Mouse (Mus musculus) stomach, embryonic 15.5 days (tissue): ENCODE results near the gene Ttll10. TPM values are rescaled to one million over a fixed set of nuclear protein-coding genes. Genes with fewer than 3 reads are reported as not detected.

Experiments
- ATAC-seq: fragments of 200-750 bp; cut with Nextera tagmentation; 2 replicates; pipeline ENCODE4 v1.8.0; 2017; ENCODE audit warnings: low read depth, moderate number of reproducible peaks, moderate TSS enrichment; ENCODE audit not compliant: insufficient read depth, low FRiP score
- H3K27ac ChIP-seq: fragments of 300-500 bp; sonication (generic); 2 replicates; pipeline ENCODE4 v1.5.1; 2015; ENCODE audit warnings: mild to moderate bottlenecking, inconsistent platforms
- H3K27me3 ChIP-seq: fragments of 300-500 bp; sonication (generic); replicated peaks from 2 replicates; pipeline ENCODE4 v1.6.1; 2015; ENCODE audit warnings: inconsistent platforms
- H3K36me3 ChIP-seq: fragments of 300-500 bp; sonication (generic); 2 replicates; pipeline ENCODE4 v1.6.1; 2015; ENCODE audit warnings: inconsistent platforms
- H3K4me1 ChIP-seq: fragments of 300-500 bp; sonication (generic); 2 replicates; pipeline ENCODE4 v1.6.1; 2015; ENCODE audit warnings: inconsistent platforms
- H3K4me2 ChIP-seq: fragments of 300-500 bp; sonication (generic); 2 replicates; pipeline ENCODE4 v1.6.1; 2015; ENCODE audit warnings: mild to moderate bottlenecking, inconsistent platforms
- H3K4me3 ChIP-seq: fragments of 300-500 bp; sonication (generic); replicated peaks from 2 replicates; pipeline ENCODE4 v1.5.1; 2015; ENCODE audit warnings: inconsistent platforms
- H3K9ac ChIP-seq: fragments of 300-500 bp; sonication (generic); 2 replicates; pipeline ENCODE4 v1.6.1; 2015; ENCODE audit warnings: inconsistent platforms
- H3K9me3 ChIP-seq: fragments of 300-500 bp; sonication (generic); 2 replicates; pipeline ENCODE4 v1.6.1; 2016; ENCODE audit warnings: inconsistent platforms
- WGBS: fragments of 180-500 bp; shearing (Covaris S2); methylation state at CpG from one replicate; pipeline ENCODE4 v1.1.7; 2015; 5-methylcytosine and 5-hydroxymethylcytosine counted together
- polyA plus RNA-seq: library from polyadenylated mRNA; unstranded; fragments of >200 nt; fragmentation: Nextera tagmentation; extraction: Ambion mirVana; gene quantifications from 2 replicates; pipeline ENCODE4 v1.2.1, GENCODE M21; 2015

Ttll10 gene
- polyA plus RNA-seq, 1 experiment from 2014 or later, result 4.1 TPM

- no peak for ATAC-seq
- H3K4me2 ChIP-seq, result no peak overlapping the region
- WGBS, result 76% methylated on average over 4 of the region's 4 CpGs
- H3K9me3 ChIP-seq, result no peaks in the 10 kb centered on the region
- peaks cover 5% of the 10 kb centered on the region; the same call in 1 of the 2 replicates for H3K27me3 ChIP-seq
- no peak overlapping the region for H3K27ac ChIP-seq
- H3K9ac ChIP-seq, result no peak overlapping the region
- peaks cover 22% of the 10 kb centered on the region for H3K4me1 ChIP-seq
- H3K36me3 ChIP-seq, result no peaks in the 10 kb centered on the region
- no peak overlapping the region for H3K4me3 ChIP-seq
These were observed 24.9 kb downstream of the Ttll10 start for GRCm38 (mm10) chr4:156034301-156034700.

GRCm38 (mm10) chr4:156033476-156034119, 25.6 kb downstream of the Ttll10 start:
- Histone ChIP-seq H3K27me3 (peaks cover 5% of the 10 kb centered on the region; the same call in 1 of the 2 replicates), H3K27ac (no peak overlapping the region), H3K36me3 (no peaks in the 10 kb centered on the region), H3K4me1 (peaks cover 22% of the 10 kb centered on the region), H3K9me3 (no peaks in the 10 kb centered on the region), H3K4me2 (no peak overlapping the region), H3K4me3 (no peak overlapping the region), H3K9ac (no peak overlapping the region)
- ATAC-seq, result no peak
- WGBS, result 42% methylated on average over 6 of the region's 6 CpGs

- Histone ChIP-seq H3K27me3 (peaks cover 5% of the 10 kb centered on the region; the same call in 1 of the 2 replicates), H3K4me1 (peaks cover 22% of the 10 kb centered on the region), H3K9me3 (no peaks in the 10 kb centered on the region), H3K4me2 (no peak overlapping the region), H3K9ac (no peak overlapping the region), H3K4me3 (no peak overlapping the region), H3K36me3 (no peaks in the 10 kb centered on the region), H3K27ac (peak overlapping the region; percentile 96)
- 84% methylated on average over 4 of the region's 4 CpGs for WGBS
- ATAC-seq, result no peak
These were observed 26.4 kb downstream of the Ttll10 start for GRCm38 (mm10) chr4:156032856-156033255.

GRCm38 (mm10) chr4:156031593-156032391, 27.4 kb downstream of the Ttll10 start:
- peak; percentile 87 for ATAC-seq
- H3K4me2 ChIP-seq, result peak overlapping the region; percentile 77
- peak overlapping the region; percentile 96 for H3K27ac ChIP-seq
- H3K9me3 ChIP-seq, result no peaks in the 10 kb centered on the region
- peak overlapping the region; percentile 51 for H3K4me3 ChIP-seq
- H3K9ac ChIP-seq, result peak overlapping the region; percentile 47; the same call in 1 of the 2 replicates
- peaks cover 24% of the 10 kb centered on the region for H3K4me1 ChIP-seq
- H3K27me3 ChIP-seq, result peaks cover 5% of the 10 kb centered on the region; the same call in 1 of the 2 replicates
- H3K36me3 ChIP-seq, result no peaks in the 10 kb centered on the region
- 1% methylated on average over 24 of the region's 24 CpGs for WGBS

- ATAC-seq, result peak; percentile 34
- Histone ChIP-seq H3K27me3 (peaks cover 5% of the 10 kb centered on the region; the same call in 1 of the 2 replicates), H3K36me3 (no peaks in the 10 kb centered on the region), H3K4me1 (peaks cover 30% of the 10 kb centered on the region), H3K9me3 (no peaks in the 10 kb centered on the region), H3K27ac (peak overlapping the region; percentile 96), H3K4me2 (peak overlapping the region; percentile 77), H3K4me3 (peak overlapping the region; percentile 51), H3K9ac (peak overlapping the region; percentile 47; the same call in 1 of the 2 replicates)
- WGBS, result 8% methylated on average over 7 of the region's 7 CpGs
These were observed 28.0 kb downstream of the Ttll10 start for GRCm38 (mm10) chr4:156031255-156031592.

- Histone ChIP-seq H3K27ac (peak overlapping the region; percentile 96; the same call in 1 of the 2 replicates), H3K9me3 (no peaks in the 10 kb centered on the region), H3K36me3 (no peaks in the 10 kb centered on the region), H3K4me3 (peak overlapping the region; percentile 51), H3K4me2 (peak overlapping the region; percentile 77), H3K9ac (peak overlapping the region; percentile 47; the same call in 1 of the 2 replicates), H3K27me3 (peaks cover 2% of the 10 kb centered on the region; the same call in 1 of the 2 replicates), H3K4me1 (peaks cover 35% of the 10 kb centered on the region)
- ATAC-seq, result no peak
- 43% methylated on average over 9 of the region's 9 CpGs for WGBS
These were observed 28.5 kb downstream of the Ttll10 start for GRCm38 (mm10) chr4:156030651-156031118.

GRCm38 (mm10) chr4:156028580-156028979, 30.6 kb downstream of the Ttll10 start:
- Histone ChIP-seq H3K4me2 (no peak overlapping the region), H3K9me3 (no peaks in the 10 kb centered on the region), H3K4me1 (peaks cover 36% of the 10 kb centered on the region), H3K9ac (no peak overlapping the region), H3K27me3 (no peaks in the 10 kb centered on the region), H3K36me3 (no peaks in the 10 kb centered on the region), H3K4me3 (no peak overlapping the region), H3K27ac (no peak overlapping the region)
- ATAC-seq, result no peak
- 90% methylated on average over 7 of the region's 7 CpGs for WGBS

- H3K27ac ChIP-seq, result no peak within 1 kb of the TSS; the same call in 1 of the 2 replicates
- peak; percentile 44; the same call in 1 of the 2 replicates for ATAC-seq
- H3K27me3 ChIP-seq, result no peaks in the 10 kb centered on the region
- H3K4me3 ChIP-seq, result no peak within 1 kb of the TSS
- H3K4me2 ChIP-seq, result no peak within 1 kb of the TSS
- H3K9ac ChIP-seq, result no peak within 1 kb of the TSS
- H3K4me1 ChIP-seq, result peaks cover 23% of the 10 kb centered on the region
- H3K36me3 ChIP-seq, result no peaks in the 10 kb centered on the region
- H3K9me3 ChIP-seq, result no peaks in the 10 kb centered on the region
- 24% methylated on average over 4 of the region's 4 CpGs for WGBS
These were observed 33.2 kb downstream of the Ttll10 start, which contains the start of gene Tnfrsf18 for GRCm38 (mm10) chr4:156026013-156026412. Gene Tnfrsf18, plus strand, starts transcription at chr4:156026164.

GRCm38 (mm10) chr4:156024184-156024583, 35.0 kb downstream of the Ttll10 start:
- Histone ChIP-seq H3K27me3 (no peaks in the 10 kb centered on the region), H3K4me1 (peaks cover 13% of the 10 kb centered on the region), H3K4me2 (no peak overlapping the region), H3K9me3 (no peaks in the 10 kb centered on the region), H3K27ac (no peak overlapping the region), H3K4me3 (no peak overlapping the region), H3K36me3 (no peaks in the 10 kb centered on the region), H3K9ac (no peak overlapping the region)
- ATAC-seq, result no peak
- 90% methylated on average over 7 of the region's 7 CpGs for WGBS

- Histone ChIP-seq H3K9ac (no peak overlapping the region), H3K4me2 (no peak overlapping the region), H3K36me3 (no peaks in the 10 kb centered on the region), H3K27me3 (no peaks in the 10 kb centered on the region), H3K9me3 (no peaks in the 10 kb centered on the region), H3K27ac (no peak overlapping the region), H3K4me3 (no peak overlapping the region), H3K4me1 (peaks cover 13% of the 10 kb centered on the region)
- WGBS, result 75% methylated on average over 9 of the region's 9 CpGs
- ATAC-seq, result no peak
These were observed 35.7 kb downstream of the Ttll10 start for GRCm38 (mm10) chr4:156023520-156023919.

GRCm38 (mm10) chr4:156021942-156022419, 37.2 kb downstream of the Ttll10 start:
- Histone ChIP-seq H3K36me3 (no peaks in the 10 kb centered on the region), H3K27me3 (no peaks in the 10 kb centered on the region), H3K9me3 (no peaks in the 10 kb centered on the region), H3K9ac (no peak overlapping the region), H3K4me1 (peaks cover 13% of the 10 kb centered on the region), H3K4me2 (no peak overlapping the region), H3K27ac (no peak overlapping the region), H3K4me3 (no peak overlapping the region)
- WGBS, result 52% methylated on average over 9 of the region's 9 CpGs
- ATAC-seq, result no peak

- H3K4me3 ChIP-seq, result no peak overlapping the region
- no peaks in the 10 kb centered on the region for H3K27me3 ChIP-seq
- no peaks in the 10 kb centered on the region for H3K36me3 ChIP-seq
- H3K4me1 ChIP-seq, result peaks cover 8% of the 10 kb centered on the region
- 51% methylated on average over 3 of the region's 3 CpGs for WGBS
- H3K9me3 ChIP-seq, result no peaks in the 10 kb centered on the region
- no peak for ATAC-seq
- no peak overlapping the region for H3K4me2 ChIP-seq
- no peak overlapping the region for H3K9ac ChIP-seq
- no peak overlapping the region for H3K27ac ChIP-seq
These were observed 37.8 kb downstream of the Ttll10 start for GRCm38 (mm10) chr4:156021381-156021780.
